Mouse (Mus musculus): ENCODE data around the gene Klf7.

- TF ChIP-seq TAL1 (IDR thresholded peaks at IDR 0.05; ENCODE audit: low read length), result no peak
- no peak for TF ChIP-seq POLR2A (IDR thresholded peaks at IDR 0.05; ENCODE audit: control insufficient read depth in 1 of 2, insufficient read depth in 1 of 2, low read depth in 1 of 2, low read length in 2 of 2, poor library complexity in 1 of 2)
- no peak for TF ChIP-seq CTCF (IDR thresholded peaks at IDR 0.05 in 2 of 3, conservative IDR thresholded peaks at IDR 0.05 in 1 of 3; ENCODE audit: control insufficient read depth in 1 of 3, insufficient read depth in 1 of 3, low read depth in 2 of 3, low read length in 3 of 3, poor library complexity in 1 of 3, severe bottlenecking in 1 of 3)
- no peak for TF ChIP-seq E2F4 (IDR thresholded peaks at IDR 0.05; ENCODE audit: borderline replicate concordance, low read depth, low read length)
- no peak for TF ChIP-seq RCOR1 (IDR thresholded peaks at IDR 0.05; ENCODE audit: low read depth, low read length)
- TF ChIP-seq ELF1 (IDR thresholded peaks at IDR 0.05; ENCODE audit: low read depth, low read length), result no peak
- no peak for TF ChIP-seq GATA1 (IDR thresholded peaks at IDR 0.05; ENCODE audit: low read depth, low read length)
- no peak for TF ChIP-seq MAX (IDR thresholded peaks at IDR 0.05; ENCODE audit: low read length)
- TF ChIP-seq HCFC1 (IDR thresholded peaks at IDR 0.05; ENCODE audit: low read depth, low read length), result no peak
- no peak for TF ChIP-seq CHD1 (IDR thresholded peaks at IDR 0.05; ENCODE audit: low read depth, low read length)
Measured at GRCm38 (mm10) chr1:64091591-64091990, 30.5 kb downstream of the Klf7 start.

Measured in MEL (cell line).